Mouse (Mus musculus) subcutaneous adipose tissue, adult 2 months (tissue): ENCODE data around the gene Scgb2b21. TPM values are rescaled to one million over a fixed set of nuclear protein-coding genes. Genes with fewer than 3 reads are reported as not detected.

Source experiments
- polyA plus RNA-seq: library from polyadenylated mRNA; depleted of rRNA; stranded (reverse); fragments of >200 nt; gene quantifications from 2 replicates; pipeline ENCODE4 v1.2.3, GENCODE M21; 2012; ENCODE audit warnings: low replicate concordance; rRNA removed

Scgb2b21 gene
- polyA plus RNA-seq, result not detected in 2 replicates

DNA sequence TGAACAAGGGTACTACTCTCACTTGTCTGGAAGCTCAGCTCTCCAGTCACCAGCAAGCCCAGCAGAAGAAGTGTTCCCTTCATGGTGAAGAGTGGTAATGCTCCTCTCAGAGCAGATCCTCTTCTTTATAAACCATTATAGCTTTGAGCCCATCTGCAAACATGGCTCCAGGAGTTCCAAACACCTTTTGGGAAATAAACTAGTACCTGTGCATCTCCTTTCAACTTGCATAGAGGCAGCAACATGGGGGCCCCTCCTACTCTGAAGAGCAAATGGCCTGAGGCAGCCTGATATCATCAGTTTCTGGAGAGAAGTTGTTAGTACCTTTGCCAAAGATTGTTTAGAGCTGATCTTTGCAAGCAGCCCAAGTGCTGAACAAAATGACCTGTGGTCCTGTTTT, at the start of gene Scgb2b21:
Scgb2b21 (minus strand) TSS at position 101 of the 400 bp plus-strand sequence.

Other genes starting within 250 kb of the Scgb2b21 start
- gene Scgb2b19, start 240.1 kb downstream of the Scgb2b21 start, polyA plus RNA-seq, result not detected in 2 replicates
- not detected in 2 replicates for gene Scgb1b19, start 233.2 kb downstream of the Scgb2b21 start, polyA plus RNA-seq
- gene Scgb2b20, start 154.1 kb downstream of the Scgb2b21 start, polyA plus RNA-seq, result not detected in 2 replicates
- gene Scgb1b20, start 147.2 kb downstream of the Scgb2b21 start, polyA plus RNA-seq, result not detected in 2 replicates
- gene Scgb2b24, start 218.9 kb upstream of the Scgb2b21 start, polyA plus RNA-seq, result not detected in 2 replicates
- gene Scgb1b24, start 223.3 kb upstream of the Scgb2b21 start, polyA plus RNA-seq, result not detected in 2 replicates